Mouse (Mus musculus): ENCODE measurements at regions not wholly inside any gene's neighbourhood (a gene's known extent, or its start where the extent isn't known, plus 50 kb on each side); places are given as distances from the start of the nearest gene placed in this dataset.
"Not testable (repeated sequence)": the region's sequence is repeated elsewhere in the genome, so short reads cannot be mapped to it uniquely, and the experiment has no call there.

- Histone ChIP-seq H3K9ac (replicated peaks) (no peak overlapping the region), H3K27ac (no peak overlapping the region), H3K4me2 (replicated peaks) (no peak overlapping the region), H3K36me3 (no peaks in the 10 kb centered on the region), H3K9me3 (no peaks in the 10 kb centered on the region), H3K27me3 (no peaks in the 10 kb centered on the region), H3K4me1 (replicated peaks) (no peaks in the 10 kb centered on the region), H3K4me3 (replicated peaks) (no peak overlapping the region)
- WGBS: 50% methylated on average over 1 of the region's 1 CpGs
- no peak for ATAC-seq
Measured at GRCm38 (mm10) chr13:74969244-74969643, 120.4 kb upstream of the Pcsk1 start.

- Histone ChIP-seq H3K9me3 (no peaks in the 10 kb centered on the region), H3K9ac (replicated peaks) (no peak overlapping the region), H3K27me3 (no peaks in the 10 kb centered on the region), H3K27ac (no peak overlapping the region), H3K4me2 (replicated peaks) (no peak overlapping the region), H3K4me3 (replicated peaks) (no peak overlapping the region), H3K36me3 (no peaks in the 10 kb centered on the region), H3K4me1 (replicated peaks) (no peaks in the 10 kb centered on the region; the same call in 1 of the 2 replicates)
- 43% methylated on average over 1 of the region's 1 CpGs for WGBS
- no peak for ATAC-seq
Measured at GRCm38 (mm10) chr13:74955876-74956275, 133.8 kb upstream of the Pcsk1 start.

- not testable (repeated sequence) for H3K4me3 ChIP-seq (replicated peaks); H3K4me1 ChIP-seq (replicated peaks); H3K9me3 ChIP-seq; H3K27ac ChIP-seq; H3K4me2 ChIP-seq (replicated peaks); ATAC-seq; H3K36me3 ChIP-seq; H3K27me3 ChIP-seq; H3K9ac ChIP-seq (replicated peaks)
- 29% methylated on average over 2 of the region's 2 CpGs for WGBS
Measured at GRCm38 (mm10) chr13:74913655-74914054, 105.0 kb upstream of the Cast start.

GRCm38 (mm10) chr13:74903213-74904055 lies 94.8 kb upstream of the Cast start:
- WGBS: 86% methylated on average over 1 of the region's 1 CpGs

GRCm38 (mm10) chr13:74889859-74890469 lies 81.4 kb upstream of the Cast start:
- no peak for ATAC-seq
- H3K27ac ChIP-seq: no peak overlapping the region
- H3K4me1 ChIP-seq (replicated peaks): no peaks in the 10 kb centered on the region
- no peak overlapping the region for H3K4me3 ChIP-seq (replicated peaks)
- H3K27me3 ChIP-seq: no peaks in the 10 kb centered on the region
- no peak overlapping the region for H3K4me2 ChIP-seq (replicated peaks)
- H3K9me3 ChIP-seq: no peaks in the 10 kb centered on the region
- H3K9ac ChIP-seq (replicated peaks): no peak overlapping the region
- 88% methylated on average over 8 of the region's 8 CpGs for WGBS
- no peaks in the 10 kb centered on the region for H3K36me3 ChIP-seq

More at GRCm38 (mm10) chr13:74903213-74904055, 94.8 kb upstream of the Cast start:
- H3K36me3 ChIP-seq: no peaks in the 10 kb centered on the region
- no peaks in the 10 kb centered on the region for H3K27me3 ChIP-seq
- no peaks in the 10 kb centered on the region for H3K4me1 ChIP-seq (replicated peaks)
- no peak overlapping the region for H3K9ac ChIP-seq (replicated peaks)
- H3K27ac ChIP-seq: no peak overlapping the region
- H3K9me3 ChIP-seq: no peaks in the 10 kb centered on the region
- no peak overlapping the region for H3K4me2 ChIP-seq (replicated peaks)
- peak; percentile 89 for ATAC-seq
- no peak overlapping the region for H3K4me3 ChIP-seq (replicated peaks)

- H3K4me2 ChIP-seq (replicated peaks): no peak overlapping the region
- 83% methylated on average over 1 of the region's 1 CpGs for WGBS
Measured at GRCm38 (mm10) chr13:74867720-74868119, 59.1 kb upstream of the Cast start.

GRCm38 (mm10) chr13:74864000-74864399 lies 55.4 kb upstream of the Cast start:
- WGBS: 83% methylated on average over 9 of the region's 9 CpGs
- no peak overlapping the region for H3K27ac ChIP-seq
- ATAC-seq: no peak
- no peak overlapping the region for H3K4me2 ChIP-seq (replicated peaks)
- no peaks in the 10 kb centered on the region for H3K9me3 ChIP-seq
- H3K4me1 ChIP-seq (replicated peaks): no peaks in the 10 kb centered on the region
- H3K4me3 ChIP-seq (replicated peaks): no peak overlapping the region
- no peak overlapping the region for H3K9ac ChIP-seq (replicated peaks)
- H3K27me3 ChIP-seq: no peaks in the 10 kb centered on the region
- no peaks in the 10 kb centered on the region for H3K36me3 ChIP-seq

More at GRCm38 (mm10) chr13:74867720-74868119, 59.1 kb upstream of the Cast start:
- Histone ChIP-seq H3K27me3 (no peaks in the 10 kb centered on the region), H3K4me3 (replicated peaks) (no peak overlapping the region), H3K27ac (no peak overlapping the region), H3K36me3 (no peaks in the 10 kb centered on the region), H3K9me3 (no peaks in the 10 kb centered on the region), H3K4me1 (replicated peaks) (no peaks in the 10 kb centered on the region), H3K9ac (replicated peaks) (no peak overlapping the region)
- no peak for ATAC-seq

GRCm38 (mm10) chr13:74861373-74861970 lies 52.9 kb upstream of the Cast start:
- Histone ChIP-seq H3K9ac (replicated peaks) (no peak overlapping the region), H3K27me3 (no peaks in the 10 kb centered on the region), H3K4me3 (replicated peaks) (no peak overlapping the region), H3K36me3 (no peaks in the 10 kb centered on the region), H3K4me1 (replicated peaks) (no peaks in the 10 kb centered on the region), H3K4me2 (replicated peaks) (no peak overlapping the region), H3K27ac (no peak overlapping the region), H3K9me3 (no peaks in the 10 kb centered on the region)
- 9% methylated on average over 1 of the region's 1 CpGs for WGBS
- ATAC-seq: peak; percentile 45; the same call in 1 of the 2 replicates
